Mouse (Mus musculus): ENCODE results near the gene Tas1r3.

DNA sequence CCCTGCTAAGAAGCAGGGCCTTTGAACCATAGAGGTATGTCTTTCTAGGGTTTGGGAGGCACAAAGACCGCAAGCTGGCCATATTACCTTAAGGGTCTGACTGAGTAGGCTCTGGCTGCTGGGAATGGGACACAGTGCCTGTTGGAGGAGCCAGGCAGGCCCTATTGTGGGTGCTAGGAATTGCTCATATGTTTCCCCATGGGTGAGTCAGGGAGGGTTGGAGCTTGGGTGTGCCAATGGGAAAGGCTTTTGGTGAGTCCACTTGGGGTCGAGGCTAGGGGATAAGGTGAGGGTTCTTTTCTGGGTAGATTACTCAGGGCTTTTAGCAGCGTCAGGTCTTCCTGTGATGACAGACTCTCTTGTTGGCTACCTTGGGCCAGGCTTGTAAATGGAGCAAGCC lies 11.8 kb downstream of the Tas1r3 start:
- TF ChIP-seq CTCF (IDR thresholded peaks at IDR 0.05) = no peak
- TF ChIP-seq POLR2A (IDR thresholded peaks at IDR 0.05; ENCODE audit: insufficient read depth, low read depth, low read length) = no peak
- TF ChIP-seq EP300 (IDR thresholded peaks at IDR 0.05; ENCODE audit: insufficient read depth, low read depth, low read length) = no peak
